Mouse (Mus musculus): ENCODE measurements around the gene Mfsd4b4. TPM values are rescaled to one million over a fixed set of nuclear protein-coding genes. Genes with fewer than 3 reads are reported as not detected.

The Mfsd4b4 gene
- polyA plus RNA-seq, 1 experiment from 2014 or later, result 2.2 TPM

GRCm38 (mm10) chr10:39888621-39889020 lies 10.4 kb downstream of the Mfsd4b4 start:
- no peak overlapping the region for H3K27ac ChIP-seq
- 50% methylated on average over 3 of the region's 3 CpGs for WGBS (ENCODE audit: insufficient replicate concordance)

GRCm38 (mm10) chr10:39865509-39865908 lies 33.5 kb downstream of the Mfsd4b4 start:
- Histone ChIP-seq H3K4me2 (no peak overlapping the region), H3K4me1 (peaks cover 7% of the 10 kb centered on the region), H3K27ac (no peak overlapping the region), H3K4me3 (no peak overlapping the region), H3K9ac (no peak overlapping the region), H3K9me3 (replicated peaks) (no peaks in the 10 kb centered on the region), H3K36me3 (peaks cover 61% of the 10 kb centered on the region), H3K27me3 (replicated peaks) (no peaks in the 10 kb centered on the region)
- WGBS (ENCODE audit: insufficient replicate concordance), result 21% methylated on average over 2 of the region's 2 CpGs
- ATAC-seq, result 0 out of 2 replicates have a peak, but pooled peaks have one; percentile 46

More at GRCm38 (mm10) chr10:39888621-39889020, 10.4 kb downstream of the Mfsd4b4 start:
- Histone ChIP-seq H3K9me3 (replicated peaks) (no peaks in the 10 kb centered on the region), H3K36me3 (no peaks in the 10 kb centered on the region; the same call in 1 of the 2 replicates), H3K4me1 (peaks cover 6% of the 10 kb centered on the region), H3K4me3 (no peak overlapping the region), H3K9ac (no peak overlapping the region), H3K4me2 (no peak overlapping the region), H3K27me3 (replicated peaks) (no peaks in the 10 kb centered on the region)
- no peak for ATAC-seq

- Histone ChIP-seq H3K9ac (no peak overlapping the region), H3K36me3 (peaks cover 46% of the 10 kb centered on the region), H3K27ac (no peak overlapping the region), H3K4me3 (no peak overlapping the region), H3K27me3 (replicated peaks) (no peaks in the 10 kb centered on the region), H3K4me2 (no peak overlapping the region), H3K4me1 (no peaks in the 10 kb centered on the region), H3K9me3 (replicated peaks) (no peaks in the 10 kb centered on the region)
- 76% methylated on average over 1 of the region's 1 CpGs for WGBS (ENCODE audit: insufficient replicate concordance)
- ATAC-seq, result no peak
Observed at GRCm38 (mm10) chr10:39842621-39843020, 56.4 kb downstream of the Mfsd4b4 start.

Other genes starting within 250 kb of the Mfsd4b4 start
- 4.6 and 5.2 TPM in 2 replicates for gene Rev3l, start 167.1 kb downstream of the Mfsd4b4 start, polyA plus RNA-seq (2016; fragmentation: Nextera tagmentation; extraction: Ambion mirVana)
- gene Mfsd4b2, start 27.7 kb upstream of the Mfsd4b4 start, polyA plus RNA-seq (2016; fragmentation: Nextera tagmentation; extraction: Ambion mirVana), result not detected in 2 replicates
- gene Mfsd4b3, start 60.9 kb upstream of the Mfsd4b4 start, polyA plus RNA-seq (2016; fragmentation: Nextera tagmentation; extraction: Ambion mirVana), result 0.89 and 1.1 TPM in 2 replicates
- 0.05 and 0.13 TPM in 2 replicates for gene Mfsd4b5, start 87.4 kb upstream of the Mfsd4b4 start, polyA plus RNA-seq (2016; fragmentation: Nextera tagmentation; extraction: Ambion mirVana)
- 0.19 and 0.42 TPM in 2 replicates for gene Mfsd4b1, start 126.0 kb upstream of the Mfsd4b4 start, polyA plus RNA-seq (2016; fragmentation: Nextera tagmentation; extraction: Ambion mirVana)
- 93.9 and 99.9 TPM in 2 replicates for gene Slc16a10, start 243.0 kb upstream of the Mfsd4b4 start, polyA plus RNA-seq (2016; fragmentation: Nextera tagmentation; extraction: Ambion mirVana)